Mouse (Mus musculus): ENCODE measurements around the gene Ube2b.

The Ube2b gene

GRCm38 (mm10) chr11:52000290-52000962 is at the start of gene Ube2b:
TSS of gene Ube2b (minus strand) at chr11:52000762.
- peak; percentile 98 for DNase-seq (ENCODE audit: low read depth, low spot score)

- no peak for DNase-seq (ENCODE audit: low read depth, low spot score)
These were observed 46.0 kb upstream of the Ube2b start for GRCm38 (mm10) chr11:52046446-52047165.

GRCm38 (mm10) chr11:52044156-52044555 is 43.6 kb upstream of the Ube2b start:
- DNase-seq (ENCODE audit: low read depth, low spot score): no peak

GRCm38 (mm10) chr11:52043224-52043623 is 42.7 kb upstream of the Ube2b start:
- DNase-seq (ENCODE audit: low read depth, low spot score): no peak

- DNase-seq (ENCODE audit: low read depth, low spot score): no peak
These were observed 37.1 kb upstream of the Ube2b start for GRCm38 (mm10) chr11:52037659-52038058.

GRCm38 (mm10) chr11:52035905-52036304 is 35.3 kb upstream of the Ube2b start:
- DNase-seq (ENCODE audit: low read depth, low spot score): no peak

- DNase-seq (ENCODE audit: low read depth, low spot score): no peak
These were observed 33.4 kb upstream of the Ube2b start for GRCm38 (mm10) chr11:52033953-52034352.

GRCm38 (mm10) chr11:52032356-52032755 is 31.8 kb upstream of the Ube2b start:
- DNase-seq (ENCODE audit: low read depth, low spot score): no peak

- peak; percentile 33 for DNase-seq (ENCODE audit: low read depth, low spot score)
These were observed 17.7 kb upstream of the Ube2b start for GRCm38 (mm10) chr11:52018217-52018616.

GRCm38 (mm10) chr11:52011541-52011940 is 11.0 kb upstream of the Ube2b start:
- DNase-seq (ENCODE audit: low read depth, low spot score): no peak

- no peak for DNase-seq (ENCODE audit: low read depth, low spot score)
These were observed 10.4 kb upstream of the Ube2b start for GRCm38 (mm10) chr11:52011011-52011410.

- no peak for DNase-seq (ENCODE audit: low read depth, low spot score)
These were observed 5.0 kb upstream of the Ube2b start for GRCm38 (mm10) chr11:52005586-52005985.

GRCm38 (mm10) chr11:52003772-52004528 is 3.4 kb upstream of the Ube2b start, which contains the start of gene Cdkl3:
TSS of gene Cdkl3 (plus strand) at chr11:52004221.
- DNase-seq (ENCODE audit: low read depth, low spot score): peak; percentile 90

GRCm38 (mm10) chr11:52003505-52003771 is 2.9 kb upstream of the Ube2b start:
- DNase-seq (ENCODE audit: low read depth, low spot score): no peak

GRCm38 (mm10) chr11:52002842-52003504 is 2.4 kb upstream of the Ube2b start:
- DNase-seq (ENCODE audit: low read depth, low spot score): no peak

- no peak for DNase-seq (ENCODE audit: low read depth, low spot score)
These were observed 1.3 kb upstream of the Ube2b start for GRCm38 (mm10) chr11:52001861-52002260.

- no peak for DNase-seq (ENCODE audit: low read depth, low spot score)
These were observed 779 bp upstream of the Ube2b start for GRCm38 (mm10) chr11:52001341-52001740.

GRCm38 (mm10) chr11:51999611-52000289 is 812 bp downstream of the Ube2b start:
- DNase-seq (ENCODE audit: low read depth, low spot score): no peak

GRCm38 (mm10) chr11:51971644-51972043 is 28.9 kb downstream of the Ube2b start:
- DNase-seq (ENCODE audit: low read depth, low spot score): no peak

GRCm38 (mm10) chr11:51969511-51969910 is 31.1 kb downstream of the Ube2b start:
- no peak for DNase-seq (ENCODE audit: low read depth, low spot score)

GRCm38 (mm10) chr11:51968896-51969295 is 31.7 kb downstream of the Ube2b start:
- DNase-seq (ENCODE audit: low read depth, low spot score): no peak
